Mouse (Mus musculus): ENCODE results near the gene Med27. TPM values are rescaled to one million over a fixed set of nuclear protein-coding genes. Genes with fewer than 3 reads are reported as not detected.
"Not testable (repeated sequence)": the region's sequence is repeated elsewhere in the genome, so short reads cannot be mapped to it uniquely, and the experiment has no call there.

Med27 gene
- polyA plus RNA-seq, 1 experiment, result 44.0 TPM

- TF ChIP-seq MYOD1 (IDR thresholded peaks at IDR 0.05; ENCODE audit: control insufficient read depth in 1 of 3, insufficient read length in 2 of 3, low read depth in 2 of 3), result no peak
- no peak for TF ChIP-seq MAX (IDR thresholded peaks at IDR 0.05; ENCODE audit: low read depth)
Measured at GRCm38 (mm10) chr2:29521486-29521885, 174.9 kb downstream of the Med27 start.

DNA sequence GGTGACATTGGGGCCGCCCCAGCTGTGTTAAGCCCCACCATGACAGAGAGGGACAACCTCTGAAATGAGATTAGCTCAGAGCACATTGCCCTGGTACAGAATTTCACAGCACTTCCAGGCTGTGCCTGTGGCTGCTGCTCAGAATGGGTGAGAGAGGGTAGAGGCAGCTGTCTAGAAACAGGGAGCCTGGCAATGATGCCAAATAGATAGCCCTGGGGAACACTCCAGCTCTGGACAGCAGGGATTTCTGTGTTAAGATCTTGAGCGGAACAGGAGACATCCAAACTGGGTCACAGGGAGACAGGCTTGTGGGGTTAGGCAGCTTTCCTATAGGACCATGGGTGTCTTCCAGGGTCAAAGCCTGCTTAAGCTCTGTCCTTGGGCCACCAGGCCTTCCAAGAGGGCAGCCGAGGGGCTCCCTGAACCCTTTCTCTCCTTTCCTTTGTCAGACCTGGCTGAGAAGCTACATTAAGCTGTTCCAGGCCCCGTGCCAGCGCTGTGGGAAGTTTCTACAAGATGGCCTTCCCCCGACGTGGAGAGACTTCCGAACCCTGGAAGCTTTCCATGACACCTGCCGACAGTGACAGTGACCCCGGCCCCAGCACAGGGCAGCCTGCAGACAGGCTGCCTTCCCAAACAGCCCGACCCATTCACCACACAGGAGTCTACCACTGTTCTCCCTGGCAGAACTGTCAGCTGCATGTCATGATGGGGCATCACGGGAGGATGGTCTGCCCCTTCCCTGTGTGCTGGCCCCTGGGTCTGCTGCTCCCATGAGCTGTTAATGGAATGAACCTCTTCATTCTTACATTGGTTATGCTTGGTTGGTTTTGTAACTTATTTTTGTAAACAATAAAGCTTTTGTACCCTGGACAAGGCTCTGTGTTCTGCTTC lies 177.5 kb downstream of the Med27 start:
- TF ChIP-seq REST (IDR thresholded peaks at IDR 0.05; ENCODE audit: insufficient read depth, insufficient read length), result no peak
- TF ChIP-seq POLR2AphosphoS2 (IDR thresholded peaks at IDR 0.05; ENCODE audit: insufficient read length, low read depth), result no peak
- no peak for TF ChIP-seq SRF (IDR thresholded peaks at IDR 0.05; ENCODE audit: control insufficient read depth, insufficient read length, low read depth)
- TF ChIP-seq TCF12 (IDR thresholded peaks at IDR 0.05; ENCODE audit: insufficient read depth, poor library complexity, severe bottlenecking), result no peak
- TF ChIP-seq MAX (IDR thresholded peaks at IDR 0.05; ENCODE audit: low read depth), result no peak
- no peak for TF ChIP-seq E2F4 (IDR thresholded peaks at IDR 0.05; ENCODE audit: insufficient read depth)
- no peaks in the 10 kb centered on the region for H3K36me3 ChIP-seq (ENCODE audit: control insufficient read depth, insufficient read depth)
- no peak overlapping the region for H3K4me2 ChIP-seq (ENCODE audit: low read depth)
- no peaks in the 10 kb centered on the region for H3K27me3 ChIP-seq (ENCODE audit: control insufficient read depth, insufficient read depth, insufficient read length)
- H3K4me3 ChIP-seq, result no peak overlapping the region
- no peaks in the 10 kb centered on the region for H3K79me2 ChIP-seq (ENCODE audit: control insufficient read depth, insufficient read depth)
- no peak overlapping the region for H3ac ChIP-seq (ENCODE audit: control insufficient read depth, insufficient read length)

More at GRCm38 (mm10) chr2:29521486-29521885, 174.9 kb downstream of the Med27 start:
- Histone ChIP-seq H3K36me3 (ENCODE audit: control insufficient read depth, insufficient read depth) (no peaks in the 10 kb centered on the region), H3K27me3 (ENCODE audit: control insufficient read depth, insufficient read depth, insufficient read length) (no peaks in the 10 kb centered on the region), H3K4me3 (no peak overlapping the region), H3ac (ENCODE audit: control insufficient read depth, insufficient read length) (no peak overlapping the region), H3K4me2 (ENCODE audit: low read depth) (no peak overlapping the region), H3K79me2 (ENCODE audit: control insufficient read depth, insufficient read depth) (no peaks in the 10 kb centered on the region)

GRCm38 (mm10) chr2:29525273-29525805 lies 178.7 kb downstream of the Med27 start:
- no peak overlapping the region for H3ac ChIP-seq (ENCODE audit: control insufficient read depth, insufficient read length)
- TF ChIP-seq POLR2A (IDR thresholded peaks at IDR 0.05; ENCODE audit: insufficient read length, low read depth), result no peak
- no peak for TF ChIP-seq USF1 (IDR thresholded peaks at IDR 0.05; ENCODE audit: low read depth)
- TF ChIP-seq TCF3 (IDR thresholded peaks at IDR 0.05; ENCODE audit: insufficient read length, low read depth), result no peak
- no peak for TF ChIP-seq REST (IDR thresholded peaks at IDR 0.05; ENCODE audit: insufficient read depth, insufficient read length)
- TF ChIP-seq MAX (IDR thresholded peaks at IDR 0.05; ENCODE audit: low read depth), result no peak
- no peak for TF ChIP-seq SRF (IDR thresholded peaks at IDR 0.05; ENCODE audit: control insufficient read depth, insufficient read length, low read depth)
- no peak for TF ChIP-seq CEBPB (IDR thresholded peaks at IDR 0.05; ENCODE audit: insufficient read depth, poor library complexity, severe bottlenecking)
- TF ChIP-seq TCF12 (IDR thresholded peaks at IDR 0.05; ENCODE audit: insufficient read depth, poor library complexity, severe bottlenecking), result no peak
- TF ChIP-seq POLR2AphosphoS2 (IDR thresholded peaks at IDR 0.05; ENCODE audit: insufficient read length, low read depth), result no peak
- no peak for TF ChIP-seq MYOG (IDR thresholded peaks at IDR 0.05; ENCODE audit: control insufficient read depth in 1 of 3, insufficient read depth in 1 of 3, insufficient read length in 2 of 3, low read depth in 2 of 3)
- TF ChIP-seq MYOD1 (IDR thresholded peaks at IDR 0.05; ENCODE audit: control insufficient read depth in 1 of 3, insufficient read length in 2 of 3, low read depth in 2 of 3), result no peak
- no peak for TF ChIP-seq E2F4 (IDR thresholded peaks at IDR 0.05; ENCODE audit: insufficient read depth)
- H3K79me2 ChIP-seq (ENCODE audit: control insufficient read depth, insufficient read depth), result no peaks in the 10 kb centered on the region
- no peaks in the 10 kb centered on the region for H3K36me3 ChIP-seq (ENCODE audit: control insufficient read depth, insufficient read depth)
- H3K4me2 ChIP-seq (ENCODE audit: low read depth), result no peak overlapping the region
- no peak overlapping the region for H3K4me3 ChIP-seq
- H3K27me3 ChIP-seq (ENCODE audit: control insufficient read depth, insufficient read depth, insufficient read length), result no peaks in the 10 kb centered on the region

DNA sequence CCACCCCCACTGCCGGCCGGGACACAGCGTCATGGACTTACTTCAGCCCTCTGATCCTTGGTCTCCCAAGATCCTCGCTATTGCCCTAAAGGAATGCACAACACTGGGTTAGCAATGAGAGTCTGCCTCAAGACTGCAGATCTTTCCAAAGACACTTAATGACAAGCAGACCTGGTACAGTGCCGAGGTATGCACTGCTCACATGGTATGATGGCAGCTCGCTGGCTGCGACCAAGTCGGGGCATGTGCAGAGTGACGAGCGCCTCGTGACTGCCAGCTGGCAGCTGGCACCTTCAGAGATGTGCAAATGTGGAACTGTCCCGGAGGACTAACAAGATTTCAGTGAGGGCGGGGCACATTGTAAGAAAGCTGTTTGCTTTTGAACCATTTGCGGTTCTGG lies 179.6 kb downstream of the Med27 start:
- Histone ChIP-seq H3K4me3 (no peak overlapping the region), H3K79me2 (ENCODE audit: control insufficient read depth, insufficient read depth) (no peaks in the 10 kb centered on the region), H3K4me2 (ENCODE audit: low read depth) (no peak overlapping the region), H3K27me3 (ENCODE audit: control insufficient read depth, insufficient read depth, insufficient read length) (no peaks in the 10 kb centered on the region), H3ac (ENCODE audit: control insufficient read depth, insufficient read length) (no peak overlapping the region), H3K36me3 (ENCODE audit: control insufficient read depth, insufficient read depth) (no peaks in the 10 kb centered on the region)
- no peak for TF ChIP-seq SRF (IDR thresholded peaks at IDR 0.05; ENCODE audit: control insufficient read depth, insufficient read length, low read depth)
- peak in 1 of 3 experiments; percentile 55 for TF ChIP-seq MYOG (IDR thresholded peaks at IDR 0.05; ENCODE audit: control insufficient read depth in 1 of 3, insufficient read depth in 1 of 3, insufficient read length in 2 of 3, low read depth in 2 of 3)
- no peak for TF ChIP-seq REST (IDR thresholded peaks at IDR 0.05; ENCODE audit: insufficient read depth, insufficient read length)

GRCm38 (mm10) chr2:29527480-29527879 lies 180.9 kb downstream of the Med27 start:
- H3K36me3 ChIP-seq (ENCODE audit: control insufficient read depth, insufficient read depth); H3K4me3 ChIP-seq; H3K27me3 ChIP-seq (ENCODE audit: control insufficient read depth, insufficient read depth, insufficient read length); H3ac ChIP-seq (ENCODE audit: control insufficient read depth, insufficient read length); H3K79me2 ChIP-seq (ENCODE audit: control insufficient read depth, insufficient read depth); H3K4me2 ChIP-seq (ENCODE audit: low read depth): not testable (repeated sequence)

Measured in myocyte (in vitro differentiated cells).